Mouse (Mus musculus): ENCODE measurements around the gene Dcun1d1.

DNA sequence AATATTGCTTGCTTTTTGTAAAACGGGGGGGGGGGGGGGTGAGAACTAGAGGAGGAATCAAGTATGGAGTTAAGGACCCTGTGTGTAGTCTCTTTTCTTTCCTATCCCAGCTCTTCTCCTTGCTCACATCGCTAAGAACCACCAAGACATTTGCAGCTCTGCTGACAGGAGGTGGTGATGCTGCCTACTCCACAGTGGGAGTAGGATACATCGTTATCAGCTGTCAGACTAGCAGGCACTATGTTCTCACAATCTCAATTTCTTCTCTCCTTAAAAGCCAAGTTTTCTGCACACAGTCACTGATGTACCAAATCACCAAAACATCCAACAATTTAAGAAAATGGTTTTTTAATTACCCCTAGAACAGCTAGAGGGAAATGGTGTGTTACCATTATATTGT lies 7.8 kb downstream of the Dcun1d1 start:
- TF ChIP-seq POLR2A (IDR thresholded peaks at IDR 0.05; ENCODE audit: low read depth, low read length), result no peak
- TF ChIP-seq CTCF (IDR thresholded peaks at IDR 0.05; ENCODE audit: borderline replicate concordance, insufficient read depth, low read length), result no peak

Data from embryonic fibroblast, embryonic 13.5 days (primary cell).